Mouse (Mus musculus) frontal cortex, adult (tissue): ENCODE data around the gene Rem2.

ENCODE experiments used
- ATAC-seq: cut with Nextera tagmentation; 2 replicates; pipeline ENCODE4 v1.9.2; 2017; ENCODE audit warnings: mild to moderate bottlenecking, moderate library complexity, mixed read lengths; ENCODE audit not compliant: low TSS enrichment

Gene Rem2

GRCm38 (mm10) chr14:54443712-54444618 lies 31.9 kb upstream of the Rem2 start:
- peak; percentile 23; the same call in 1 of the 2 replicates for ATAC-seq

- ATAC-seq = no peak
These were observed 30.4 kb upstream of the Rem2 start for GRCm38 (mm10) chr14:54445476-54445875.

GRCm38 (mm10) chr14:54453566-54453965 lies 22.3 kb upstream of the Rem2 start:
- ATAC-seq = no peak

GRCm38 (mm10) chr14:54454669-54455528 lies 21.0 kb upstream of the Rem2 start:
- no peak for ATAC-seq

- no peak for ATAC-seq
These were observed 17.9 kb upstream of the Rem2 start for GRCm38 (mm10) chr14:54457907-54458569.

GRCm38 (mm10) chr14:54462146-54462545 lies 13.8 kb upstream of the Rem2 start:
- ATAC-seq = no peak

- ATAC-seq = peak; percentile 51
These were observed 12.6 kb upstream of the Rem2 start for GRCm38 (mm10) chr14:54463108-54463958.

- peak; percentile 96 for ATAC-seq
These were observed 12.0 kb upstream of the Rem2 start, which contains the start of gene Lrp10 for GRCm38 (mm10) chr14:54463959-54464292. Gene Lrp10 (plus strand): TSS chr14:54464137.

- ATAC-seq = peak; percentile 68
These were observed 11.5 kb upstream of the Rem2 start for GRCm38 (mm10) chr14:54464293-54465005.

GRCm38 (mm10) chr14:54471467-54471866 lies 4.4 kb upstream of the Rem2 start:
- ATAC-seq = no peak

- ATAC-seq = no peak
These were observed 3.2 kb upstream of the Rem2 start for GRCm38 (mm10) chr14:54472671-54473070.

- ATAC-seq = no peak
These were observed 1.2 kb upstream of the Rem2 start for GRCm38 (mm10) chr14:54474744-54475143.

GRCm38 (mm10) chr14:54477172-54477909 lies 1.4 kb downstream of the Rem2 start:
- ATAC-seq = no peak

- ATAC-seq = no peak
These were observed 3.6 kb downstream of the Rem2 start for GRCm38 (mm10) chr14:54479451-54479920.

- ATAC-seq = no peak
These were observed 4.8 kb downstream of the Rem2 start for GRCm38 (mm10) chr14:54480673-54481072.

GRCm38 (mm10) chr14:54481402-54481801 lies 5.5 kb downstream of the Rem2 start:
- ATAC-seq = no peak

GRCm38 (mm10) chr14:54482498-54482897 lies 6.6 kb downstream of the Rem2 start:
- ATAC-seq = no peak

GRCm38 (mm10) chr14:54485899-54486298 lies 10.0 kb downstream of the Rem2 start:
- no peak for ATAC-seq

- no peak for ATAC-seq
These were observed 11.8 kb downstream of the Rem2 start for GRCm38 (mm10) chr14:54487732-54488131.

GRCm38 (mm10) chr14:54488350-54488749 lies 12.4 kb downstream of the Rem2 start:
- no peak for ATAC-seq
